Mouse (Mus musculus) liver, embryonic 13.5 days (tissue): Measurements from ENCODE around the gene Plau. TPM values are rescaled to one million over a fixed set of nuclear protein-coding genes. Genes with fewer than 3 reads are reported as not detected.

Experiments used
- ATAC-seq: fragments of 200-750 bp; cut with Nextera tagmentation; 2 replicates; pipeline ENCODE4 v1.8.0; 2017; ENCODE audit warnings: low read depth, mild to moderate bottlenecking, moderate number of reproducible peaks, moderate library complexity
- DNase-seq: peaks from one replicate; pipeline ENCODE4 v3.0.0; 2022
- H3K27ac ChIP-seq: fragments of 300-500 bp; sonication (generic); 2 replicates; pipeline ENCODE4 v1.5.1; 2015; ENCODE audit warnings: moderate library complexity, mild to moderate bottlenecking, inconsistent platforms
- H3K27me3 ChIP-seq: fragments of 300-500 bp; sonication (generic); 2 replicates; pipeline ENCODE4 v1.6.1; 2015; ENCODE audit warnings: mild to moderate bottlenecking, inconsistent platforms
- H3K36me3 ChIP-seq: fragments of 300-500 bp; sonication (generic); 2 replicates; pipeline ENCODE4 v1.6.1; 2015; ENCODE audit warnings: mild to moderate bottlenecking, inconsistent platforms
- H3K4me1 ChIP-seq: fragments of 300-500 bp; sonication (generic); replicated peaks from 2 replicates; pipeline ENCODE4 v1.6.1; 2015; ENCODE audit warnings: inconsistent platforms
- H3K4me2 ChIP-seq: fragments of 300-500 bp; sonication (generic); 2 replicates; pipeline ENCODE4 v1.6.1; 2015; ENCODE audit warnings: inconsistent platforms, mild to moderate bottlenecking, moderate library complexity
- H3K4me3 ChIP-seq: fragments of 300-500 bp; sonication (generic); replicated peaks from 2 replicates; pipeline ENCODE4 v1.5.1; 2015; ENCODE audit warnings: mild to moderate bottlenecking, inconsistent platforms
- H3K9ac ChIP-seq: fragments of 300-500 bp; sonication (generic); 2 replicates; pipeline ENCODE4 v1.6.1; 2015; ENCODE audit warnings: mild to moderate bottlenecking, inconsistent platforms
- H3K9me3 ChIP-seq: fragments of 300-500 bp; sonication (generic); replicated peaks from 2 replicates; pipeline ENCODE4 v1.6.1; 2016; ENCODE audit warnings: inconsistent platforms
- WGBS: fragments of 180-500 bp; shearing (Covaris S2); methylation state at CpG from one replicate; pipeline ENCODE4 v1.1.7; 2015; ENCODE audit not compliant: insufficient replicate concordance; 5-methylcytosine and 5-hydroxymethylcytosine counted together
- polyA plus RNA-seq: library from polyadenylated mRNA; unstranded; fragments of >200 nt; fragmentation: Nextera tagmentation; extraction: Ambion mirVana; gene quantifications from 2 replicates; pipeline ENCODE4 v1.2.1, GENCODE M21; 2015

Plau gene
- polyA plus RNA-seq, 1 experiment from 2014 or later, result 0.74 TPM

- no peak overlapping the region; the same call in 1 of the 2 replicates for H3K4me3 ChIP-seq
- H3K27ac ChIP-seq, result no peak overlapping the region
- no peaks in the 10 kb centered on the region for H3K9me3 ChIP-seq
- peak overlapping the region; percentile 42 for H3K9ac ChIP-seq
- H3K27me3 ChIP-seq, result no peaks in the 10 kb centered on the region
- WGBS, result 2% methylated on average over 8 of the region's 8 CpGs
- H3K4me2 ChIP-seq, result peak overlapping the region; percentile 47
- peak; percentile 59 for DNase-seq
- H3K4me1 ChIP-seq, result peaks cover 12% of the 10 kb centered on the region
- H3K36me3 ChIP-seq, result no peaks in the 10 kb centered on the region
- ATAC-seq, result peak; percentile 43; the same call in 1 of the 2 replicates
These were observed 36.8 kb downstream of the Plau start for GRCm38 (mm10) chr14:20873307-20873706.

GRCm38 (mm10) chr14:20873931-20874330 is 37.5 kb downstream of the Plau start:
- H3K4me2 ChIP-seq, result peak overlapping the region; percentile 47
- H3K9me3 ChIP-seq, result no peaks in the 10 kb centered on the region

GRCm38 (mm10) chr14:20884691-20885090 is 48.2 kb downstream of the Plau start:
- ATAC-seq, result peak; percentile 75
- H3K4me2 ChIP-seq, result peak overlapping the region; percentile 67
- 11% methylated on average over 5 of the region's 5 CpGs for WGBS

More at GRCm38 (mm10) chr14:20873931-20874330, 37.5 kb downstream of the Plau start:
- H3K36me3 ChIP-seq, result no peaks in the 10 kb centered on the region
- no peak for DNase-seq
- ATAC-seq, result peak; percentile 57
- WGBS, result 8% methylated on average over 6 of the region's 6 CpGs
- H3K27ac ChIP-seq, result no peak overlapping the region
- H3K4me3 ChIP-seq, result no peak overlapping the region; the same call in 1 of the 2 replicates
- H3K4me1 ChIP-seq, result peaks cover 12% of the 10 kb centered on the region
- H3K9ac ChIP-seq, result peak overlapping the region; percentile 42
- H3K27me3 ChIP-seq, result no peaks in the 10 kb centered on the region

GRCm38 (mm10) chr14:20885091-20885888 is 48.8 kb downstream of the Plau start:
- Histone ChIP-seq H3K27me3 (no peaks in the 10 kb centered on the region), H3K4me3 (peak overlapping the region; percentile 32), H3K4me1 (peaks cover 30% of the 10 kb centered on the region), H3K27ac (peak overlapping the region; percentile 84), H3K4me2 (peak overlapping the region; percentile 67), H3K9ac (peak overlapping the region; percentile 48), H3K36me3 (no peaks in the 10 kb centered on the region), H3K9me3 (no peaks in the 10 kb centered on the region)
- WGBS, result 10% methylated on average over 10 of the region's 10 CpGs
- ATAC-seq (peak; percentile 95), DNase-seq (peak; percentile 56)

More at GRCm38 (mm10) chr14:20884691-20885090, 48.2 kb downstream of the Plau start:
- DNase-seq, result peak; percentile 15
- Histone ChIP-seq H3K27ac (peak overlapping the region; percentile 84), H3K36me3 (no peaks in the 10 kb centered on the region), H3K9ac (peak overlapping the region; percentile 48), H3K4me1 (peaks cover 30% of the 10 kb centered on the region), H3K27me3 (no peaks in the 10 kb centered on the region), H3K4me3 (peak overlapping the region; percentile 32), H3K9me3 (no peaks in the 10 kb centered on the region)

GRCm38 (mm10) chr14:20886266-20886665 is 49.8 kb downstream of the Plau start:
- Histone ChIP-seq H3K9me3 (no peaks in the 10 kb centered on the region), H3K27ac (peak overlapping the region; percentile 84), H3K27me3 (no peaks in the 10 kb centered on the region), H3K36me3 (no peaks in the 10 kb centered on the region), H3K4me3 (no peak overlapping the region), H3K4me1 (peaks cover 30% of the 10 kb centered on the region), H3K9ac (no peak overlapping the region), H3K4me2 (peak overlapping the region; percentile 67)
- ATAC-seq (no peak), DNase-seq (no peak)
- 25% methylated on average over 4 of the region's 4 CpGs for WGBS

- DNase-seq, result no peak
These were observed 51.2 kb downstream of the Plau start for GRCm38 (mm10) chr14:20887541-20888085.

GRCm38 (mm10) chr14:20891941-20892402 is 55.5 kb downstream of the Plau start:
- H3K4me3 ChIP-seq, result no peak overlapping the region
- no peaks in the 10 kb centered on the region for H3K36me3 ChIP-seq
- peak overlapping the region; percentile 15; the same call in 1 of the 2 replicates for H3K27ac ChIP-seq
- WGBS, result 42% methylated on average over 9 of the region's 9 CpGs
- no peaks in the 10 kb centered on the region for H3K27me3 ChIP-seq
- H3K9ac ChIP-seq, result no peak overlapping the region
- no peak for ATAC-seq
- H3K4me1 ChIP-seq, result 0 out of 2 replicates have a peak, but pooled peaks cover 16% of the 10 kb centered on the region
- no peak for DNase-seq
- H3K9me3 ChIP-seq, result no peaks in the 10 kb centered on the region
- no peak overlapping the region for H3K4me2 ChIP-seq

More at GRCm38 (mm10) chr14:20887541-20888085, 51.2 kb downstream of the Plau start:
- H3K9me3 ChIP-seq, result no peaks in the 10 kb centered on the region
- no peaks in the 10 kb centered on the region for H3K36me3 ChIP-seq
- no peak for ATAC-seq
- H3K4me2 ChIP-seq, result no peak overlapping the region
- H3K4me3 ChIP-seq, result no peak overlapping the region
- peaks cover 41% of the 10 kb centered on the region for H3K4me1 ChIP-seq
- no peaks in the 10 kb centered on the region for H3K27me3 ChIP-seq
- no peak overlapping the region for H3K9ac ChIP-seq
- WGBS, result 82% methylated on average over 7 of the region's 7 CpGs
- H3K27ac ChIP-seq, result no peak overlapping the region

Other genes with a start within 250 kb of the Plau start
- 1.0 and 1.2 TPM in 2 replicates for gene Usp54, start 195.6 kb upstream of the Plau start, polyA plus RNA-seq
- gene Myoz1, start 180.1 kb upstream of the Plau start, polyA plus RNA-seq, result 0.10 and 0.29 TPM in 2 replicates
- gene Synpo2l, start 168.3 kb upstream of the Plau start, polyA plus RNA-seq, result 0.41 and 0.51 TPM in 2 replicates
- 30.2 and 38.4 TPM in 2 replicates for gene Sec24c, start 162.4 kb upstream of the Plau start, polyA plus RNA-seq
- gene Fut11, start 141.7 kb upstream of the Plau start, polyA plus RNA-seq, result 6.5 and 7.3 TPM in 2 replicates
- 133 and 150 TPM in 2 replicates for gene Chchd1, start 133.7 kb upstream of the Plau start, polyA plus RNA-seq
- 4.0 and 4.6 TPM in 2 replicates for gene Zswim8, start 129.1 kb upstream of the Plau start, polyA plus RNA-seq
- gene Ndst2, start 102.1 kb upstream of the Plau start, polyA plus RNA-seq, result 14.2 and 16.6 TPM in 2 replicates
- 10.6 and 10.7 TPM in 2 replicates for gene Camk2g, start 42.6 kb upstream of the Plau start, polyA plus RNA-seq
- gene Vcl, start 92.7 kb downstream of the Plau start, polyA plus RNA-seq, result 17.0 and 24.6 TPM in 2 replicates
- 37.0 and 44.6 TPM in 2 replicates for gene Ap3m1, start 215.8 kb downstream of the Plau start, polyA plus RNA-seq
- 181 and 214 TPM in 2 replicates for gene Adk, start 215.9 kb downstream of the Plau start, polyA plus RNA-seq